Mouse (Mus musculus): ENCODE data around the gene Lum.

The Lum gene

DNA sequence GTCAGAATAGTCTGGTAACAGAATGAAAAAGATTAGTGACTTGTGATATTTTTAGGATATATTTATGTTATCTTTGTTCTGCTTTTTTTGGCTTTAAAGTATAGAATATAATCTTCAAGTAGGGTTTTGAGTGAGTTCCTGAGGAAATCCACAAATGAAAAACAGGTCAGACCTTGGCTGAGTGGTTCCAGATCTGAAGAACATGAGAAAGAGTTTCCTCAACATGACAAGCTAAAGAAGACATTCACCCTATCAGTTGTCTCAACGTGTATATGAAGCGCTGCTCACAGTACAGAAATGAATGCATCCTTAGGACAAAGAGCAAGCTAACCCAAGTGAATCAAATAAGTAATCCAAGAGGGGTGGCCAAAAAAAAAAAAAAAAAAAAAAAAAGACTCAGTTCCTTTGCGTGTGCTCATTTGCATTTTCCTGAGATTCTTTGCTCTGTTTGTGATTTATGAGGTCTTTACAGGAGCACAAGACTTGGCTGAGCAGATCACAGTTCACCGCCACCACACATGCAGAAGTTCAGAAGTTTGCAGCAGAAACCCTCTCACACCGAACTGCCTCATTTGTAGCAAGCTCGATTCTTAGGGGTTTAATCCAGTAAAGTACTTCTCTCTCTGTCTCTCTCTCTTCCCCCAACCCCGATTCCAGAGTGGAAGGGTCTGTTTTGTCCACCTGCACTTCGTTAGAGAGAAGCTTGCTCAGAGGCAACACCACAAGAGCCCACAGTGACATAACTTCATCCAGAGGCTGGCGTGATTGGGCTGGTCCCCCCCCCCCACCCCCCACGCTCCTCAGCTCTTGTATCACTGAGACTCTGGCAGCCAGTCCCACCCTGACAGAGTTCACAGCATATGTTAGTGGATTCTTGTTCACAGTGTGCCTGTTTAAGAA, at the start of gene Lum:
Gene Lum (plus strand): TSS at position 172 of the 900 bp plus-strand sequence.
- no peak for DNase-seq (ENCODE audit: low spot score)

DNA sequence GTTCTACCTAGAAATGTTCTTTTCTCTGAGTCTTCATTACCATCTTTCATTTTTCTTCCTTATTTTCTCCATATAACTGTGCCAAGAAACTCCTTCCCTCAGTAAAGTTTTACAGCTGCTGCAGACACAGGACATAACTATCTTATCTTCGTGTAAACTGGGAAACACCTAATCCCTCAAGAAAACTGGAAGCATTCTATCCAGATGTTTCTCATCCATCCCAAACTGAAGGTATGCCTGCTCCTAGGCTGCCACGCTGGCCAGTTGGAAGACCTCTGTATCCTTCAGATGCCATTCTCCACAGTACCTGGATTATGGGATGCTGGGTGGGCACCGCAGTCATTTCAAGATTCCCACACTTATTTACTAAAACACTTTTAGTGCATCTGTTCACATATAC, 41.6 kb upstream of the Lum start:
- no peak for DNase-seq (ENCODE audit: low spot score)

DNA sequence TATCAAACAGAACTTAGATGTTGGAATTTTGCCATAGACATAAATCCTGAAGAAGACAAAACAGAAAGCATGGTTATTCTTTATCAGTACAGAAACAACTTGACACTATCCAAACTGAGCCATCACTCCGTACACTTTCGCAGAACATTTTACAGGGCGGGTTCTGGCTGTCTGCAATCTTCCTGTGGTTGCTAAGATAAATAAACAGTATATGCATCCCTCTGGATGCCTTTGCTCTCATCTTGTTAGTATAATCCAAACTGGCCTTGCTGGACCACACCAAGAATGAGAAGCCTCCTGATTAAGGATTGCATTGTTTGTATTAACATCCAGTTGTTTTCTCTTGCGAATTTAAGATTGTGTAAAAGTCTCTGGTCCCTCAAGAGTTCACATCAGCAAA, 29.2 kb upstream of the Lum start:
- DNase-seq (ENCODE audit: low spot score), result no peak

GRCm38 (mm10) chr10:97536921-97537320, 28.0 kb upstream of the Lum start:
- no peak for DNase-seq (ENCODE audit: low spot score)

DNA sequence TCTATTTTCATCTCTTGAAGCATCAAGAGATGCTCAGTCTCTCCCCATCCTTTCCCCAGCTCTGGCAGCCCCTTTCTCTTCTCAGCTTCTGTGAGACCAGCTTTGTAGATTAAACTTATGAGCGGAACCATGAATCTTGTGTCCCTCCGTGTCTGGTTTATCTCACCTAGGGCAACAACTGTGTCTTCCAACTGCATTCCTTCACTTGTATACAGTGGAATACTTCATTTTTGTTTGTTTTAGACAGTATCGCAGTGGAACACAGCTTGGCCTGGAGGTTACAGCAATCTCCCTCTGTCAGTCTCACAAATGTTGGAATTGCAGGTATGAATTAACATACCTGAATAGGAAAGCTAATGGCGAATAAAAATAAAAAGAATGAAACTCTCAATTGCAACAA, 26.7 kb upstream of the Lum start:
- no peak for DNase-seq (ENCODE audit: low spot score)

GRCm38 (mm10) chr10:97547740-97548139, 17.2 kb upstream of the Lum start:
- DNase-seq (ENCODE audit: low spot score), result no peak

DNA sequence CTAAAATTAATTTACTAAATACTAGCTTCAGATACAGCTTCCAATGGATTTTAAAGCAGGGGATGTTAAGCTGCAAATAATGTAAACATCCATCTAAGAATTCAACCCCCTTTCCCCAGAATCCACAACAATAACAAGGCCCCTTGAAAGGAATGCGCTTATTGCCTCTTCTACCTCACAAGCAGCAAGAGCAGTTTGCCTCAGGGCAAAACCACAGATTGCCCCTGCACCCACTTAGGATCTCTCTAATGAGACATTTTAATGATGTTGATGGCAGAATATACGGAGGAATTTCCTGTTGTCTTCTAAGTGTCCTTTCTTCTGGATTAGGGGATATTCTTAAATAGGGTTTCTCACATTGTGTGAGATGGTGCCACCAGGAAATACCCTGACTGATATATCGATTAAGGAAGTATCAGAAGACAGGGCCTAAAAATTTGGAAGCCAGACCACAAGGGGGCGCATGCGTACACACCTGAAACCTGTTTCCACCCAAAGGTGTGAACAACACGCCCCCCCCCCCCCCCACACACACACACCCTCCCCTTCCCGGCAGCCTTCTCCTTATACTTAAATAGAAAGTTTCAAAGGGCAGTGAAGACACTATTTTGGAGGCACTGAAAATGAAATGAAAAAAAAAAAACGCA, 2.7 kb downstream of the Lum start:
- DNase-seq (ENCODE audit: low spot score), result no peak

DNA sequence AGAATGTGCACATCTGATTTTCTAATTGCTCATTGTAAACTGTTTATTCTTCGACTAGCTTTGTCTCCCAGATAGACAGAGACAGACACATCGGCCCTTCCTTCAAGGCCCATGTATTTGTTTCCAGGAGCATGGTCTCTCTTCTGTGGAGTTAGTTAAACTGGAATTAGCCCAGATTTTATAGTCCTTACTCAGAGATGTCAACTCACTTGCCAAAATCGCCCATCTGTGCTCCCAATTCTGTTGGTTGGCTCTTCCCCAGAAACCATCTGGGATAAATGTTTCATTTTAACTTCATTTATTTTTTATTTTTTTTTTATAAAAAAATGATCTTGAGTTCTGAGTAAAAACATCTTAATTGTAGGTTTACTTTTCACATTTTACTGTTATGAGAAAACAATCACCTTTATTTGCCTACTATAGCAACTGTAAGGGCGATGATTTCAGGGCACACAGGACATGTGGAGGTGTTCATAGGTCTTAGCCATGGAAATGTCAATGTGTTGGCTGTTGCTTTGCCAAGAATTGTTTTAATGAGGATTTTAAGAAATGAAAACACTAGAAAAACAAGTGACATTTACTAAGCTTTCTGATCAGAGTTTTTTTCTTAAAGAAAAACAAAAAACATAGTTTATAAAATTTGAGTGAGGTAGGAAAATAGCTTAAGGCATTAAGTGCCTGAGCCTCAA, 17.8 kb downstream of the Lum start:
- DNase-seq (ENCODE audit: low spot score), result peak; percentile 63

- DNase-seq (ENCODE audit: low spot score), result no peak
Measured at GRCm38 (mm10) chr10:97584176-97584575, 19.2 kb downstream of the Lum start.

- DNase-seq (ENCODE audit: low spot score), result no peak
Measured at GRCm38 (mm10) chr10:97587159-97587558, 22.2 kb downstream of the Lum start.

DNA sequence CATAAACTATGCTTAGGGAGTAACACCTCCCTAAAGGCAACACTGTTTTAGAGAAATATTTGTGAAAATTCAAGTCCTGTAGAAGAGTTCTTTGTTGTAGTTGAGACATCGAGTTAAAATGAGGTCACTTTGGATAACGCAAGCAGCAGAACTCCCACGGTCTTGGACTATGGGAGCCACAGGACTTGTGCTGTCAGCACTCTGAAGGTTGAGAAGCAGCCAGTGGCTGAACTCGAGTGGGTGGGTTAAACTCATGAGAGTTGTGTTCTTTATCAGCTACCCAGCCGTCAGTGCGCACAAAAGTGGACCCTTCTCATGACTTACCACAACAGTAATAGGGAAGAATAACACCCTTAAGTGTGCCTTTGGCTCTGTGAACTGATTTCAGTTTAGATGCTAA, 24.6 kb downstream of the Lum start:
- DNase-seq (ENCODE audit: low spot score), result no peak

DNA sequence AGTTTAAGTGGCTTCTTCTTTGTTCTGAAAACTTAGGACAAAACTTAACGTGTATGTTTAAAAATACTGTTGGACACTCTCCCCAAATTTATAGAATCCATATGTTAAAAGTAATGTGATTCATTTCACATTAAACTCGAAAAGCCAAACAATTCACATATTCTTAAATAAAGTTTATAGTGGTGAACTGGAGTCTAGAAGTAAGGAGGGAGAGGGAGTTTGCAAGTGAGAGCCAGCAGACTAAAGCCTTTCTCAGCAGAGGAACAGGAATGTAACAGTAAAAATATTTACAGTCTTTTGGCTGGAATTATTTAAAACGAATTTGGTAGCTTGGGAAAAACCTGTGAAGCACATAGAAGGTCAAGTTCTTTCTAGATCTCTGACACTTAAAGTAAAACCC, 26.1 kb downstream of the Lum start:
- no peak for DNase-seq (ENCODE audit: low spot score)

GRCm38 (mm10) chr10:97591685-97592084, 26.8 kb downstream of the Lum start:
- DNase-seq (ENCODE audit: low spot score), result no peak

DNA sequence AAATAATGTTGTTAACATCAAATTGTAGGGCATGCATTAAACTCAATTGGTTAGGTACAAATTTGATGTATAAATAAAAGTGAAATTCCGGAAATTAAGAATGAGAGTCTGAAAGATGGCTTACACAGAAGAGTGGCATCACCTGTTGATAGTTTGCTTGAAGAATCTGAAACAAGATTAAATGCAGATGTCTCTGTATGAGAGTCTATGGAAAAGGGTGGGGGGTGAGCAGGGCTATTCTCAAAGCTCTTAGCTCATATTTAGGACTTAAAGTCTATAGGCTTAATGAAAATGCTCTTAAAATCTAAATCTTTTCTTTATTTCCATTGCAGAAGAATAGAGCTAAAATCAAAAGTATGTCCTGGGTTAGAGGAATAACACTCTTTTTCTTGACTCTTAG, 30.8 kb downstream of the Lum start:
- no peak for DNase-seq (ENCODE audit: low spot score)

DNA sequence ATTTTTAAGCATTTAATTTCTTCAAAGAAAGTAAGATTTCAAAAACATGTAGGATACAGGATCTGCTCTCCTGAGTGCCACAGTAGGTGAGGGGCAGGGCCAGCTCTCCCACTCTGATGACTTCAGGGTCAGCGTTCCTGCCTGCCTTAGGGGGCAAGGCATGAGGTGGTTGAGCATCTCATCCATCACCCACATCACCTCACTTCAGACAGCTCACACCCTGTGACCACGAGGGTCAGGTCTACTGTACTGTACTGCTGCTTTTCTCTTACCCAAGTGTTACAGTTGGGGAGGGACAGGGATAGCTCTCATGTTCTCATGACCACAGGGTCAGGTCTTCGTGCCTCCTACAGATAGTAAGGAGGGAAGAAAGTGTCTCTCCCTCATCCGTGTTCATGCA, 36.8 kb downstream of the Lum start:
- no peak for DNase-seq (ENCODE audit: low spot score)

DNA sequence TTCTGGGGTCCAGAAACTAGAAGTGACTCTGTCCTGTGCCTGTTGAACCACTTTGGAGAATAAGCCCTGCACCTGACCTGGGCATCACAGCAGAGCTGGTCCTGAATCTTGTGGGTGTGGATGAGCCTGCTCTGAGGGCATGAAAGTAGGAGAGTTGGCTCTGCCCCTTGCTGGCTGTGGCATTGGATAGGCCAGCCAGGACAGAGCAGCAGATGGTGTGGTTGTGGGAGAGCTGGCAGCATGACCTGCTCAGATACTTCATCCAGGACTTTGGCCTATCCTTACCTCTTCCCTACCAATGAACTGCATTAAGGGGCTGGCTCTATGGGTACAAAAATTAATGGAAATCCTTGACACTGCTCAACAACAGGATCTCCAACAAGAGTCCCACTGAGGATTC, 38.3 kb downstream of the Lum start:
- no peak for DNase-seq (ENCODE audit: low spot score)

DNA sequence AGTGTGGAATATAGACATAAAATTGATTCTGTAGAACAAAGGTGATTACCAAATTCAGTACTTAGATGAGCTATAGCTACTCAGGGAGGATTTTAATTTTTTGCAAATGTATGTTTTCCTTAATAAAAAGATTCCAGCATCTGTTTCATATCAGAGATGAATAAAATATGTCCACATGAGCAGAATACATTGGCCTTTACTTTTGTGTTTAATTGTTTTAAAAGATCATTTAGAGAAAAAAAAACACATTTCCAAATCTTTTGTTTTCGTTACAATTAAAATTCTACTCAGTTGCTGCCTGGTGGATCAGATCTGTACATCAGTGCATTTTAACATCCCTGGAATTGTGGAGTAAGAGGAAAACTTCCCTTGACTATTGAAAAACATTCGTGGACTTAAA, 41.7 kb downstream of the Lum start, which contains the start of gene Kera:
Gene Kera (plus strand): TSS at position 301 of the 400 bp plus-strand sequence.
- no peak for DNase-seq (ENCODE audit: low spot score)
